Mouse (Mus musculus): ENCODE measurements around the gene Gsc2.
"Not testable (repeated sequence)": the region's sequence is repeated elsewhere in the genome, so short reads cannot be mapped to it uniquely, and the experiment has no call there.

Gsc2 gene

DNA sequence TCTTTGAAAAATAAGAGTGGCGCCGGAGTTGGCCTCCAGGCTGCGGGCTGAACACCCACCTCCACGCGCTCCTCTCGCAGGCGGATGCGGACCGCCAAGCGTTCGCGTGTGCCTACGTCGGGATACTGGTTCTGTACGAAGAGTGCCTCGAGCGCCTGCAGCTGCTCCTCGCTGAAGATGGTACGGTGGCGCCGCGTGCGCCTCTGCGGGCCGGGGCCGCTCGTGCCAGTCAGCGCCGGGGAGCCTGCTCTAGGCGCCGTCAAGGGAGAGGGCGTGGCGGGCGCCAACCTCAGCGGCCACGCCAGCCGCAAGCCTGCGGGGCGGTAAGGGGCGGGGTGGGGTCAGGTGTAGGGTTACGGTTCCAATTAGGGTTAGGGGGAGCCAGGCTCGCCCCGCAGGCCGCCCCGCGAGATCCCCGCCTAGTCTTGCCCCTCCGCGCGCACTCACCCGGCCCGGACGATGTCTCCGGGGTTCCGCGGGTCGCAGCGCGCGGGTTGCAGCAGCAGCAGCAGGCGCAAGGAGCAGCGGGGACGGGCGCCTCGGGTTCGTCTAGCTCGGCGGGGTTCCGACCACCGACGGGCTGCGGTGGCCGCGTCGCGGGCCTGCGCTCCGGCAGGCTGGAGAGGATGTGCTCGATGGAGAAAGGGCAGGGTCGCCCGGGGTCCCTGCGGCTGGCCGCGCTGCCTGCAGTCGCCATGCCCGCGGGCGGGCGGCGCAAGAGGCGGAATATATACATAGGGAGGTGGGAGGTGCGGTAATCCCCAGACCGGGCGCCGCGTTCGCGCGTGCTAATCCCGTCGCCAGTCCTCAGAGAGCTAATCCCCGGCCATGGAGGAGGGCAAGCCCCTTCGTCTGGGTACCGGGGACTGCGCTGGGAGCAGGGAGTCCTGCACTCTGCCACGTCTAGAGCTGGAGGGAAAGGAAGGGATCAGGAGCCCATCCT lies at the start of gene Gsc2:
Gene Gsc2 (minus strand): TSS at position 753 of the 943 bp plus-strand sequence.
- in situ Hi-C loops (cut with MseI, MboI): no loop called here

DNA sequence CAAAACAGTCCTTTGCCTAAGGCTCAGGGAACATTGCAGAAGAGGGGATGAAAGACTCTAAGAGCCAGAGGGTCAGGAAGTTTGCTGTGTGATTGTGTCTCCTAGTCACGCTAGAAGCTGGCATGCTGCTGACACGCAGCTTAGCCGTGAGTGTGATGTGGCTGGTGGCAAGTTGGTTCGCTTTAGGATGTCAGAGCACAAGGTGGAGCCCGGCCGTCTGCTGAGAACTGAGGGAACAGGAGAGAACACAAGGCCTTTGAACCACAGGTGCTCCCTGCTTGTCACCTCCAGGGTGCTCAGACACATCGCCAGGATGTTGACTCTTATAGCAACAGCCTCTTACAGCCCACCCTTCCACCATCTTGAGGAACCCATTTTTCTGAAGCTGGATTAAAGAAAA lies 47.2 kb upstream of the Gsc2 start:
- in situ Hi-C loops (cut with MseI, MboI): no loop called here

DNA sequence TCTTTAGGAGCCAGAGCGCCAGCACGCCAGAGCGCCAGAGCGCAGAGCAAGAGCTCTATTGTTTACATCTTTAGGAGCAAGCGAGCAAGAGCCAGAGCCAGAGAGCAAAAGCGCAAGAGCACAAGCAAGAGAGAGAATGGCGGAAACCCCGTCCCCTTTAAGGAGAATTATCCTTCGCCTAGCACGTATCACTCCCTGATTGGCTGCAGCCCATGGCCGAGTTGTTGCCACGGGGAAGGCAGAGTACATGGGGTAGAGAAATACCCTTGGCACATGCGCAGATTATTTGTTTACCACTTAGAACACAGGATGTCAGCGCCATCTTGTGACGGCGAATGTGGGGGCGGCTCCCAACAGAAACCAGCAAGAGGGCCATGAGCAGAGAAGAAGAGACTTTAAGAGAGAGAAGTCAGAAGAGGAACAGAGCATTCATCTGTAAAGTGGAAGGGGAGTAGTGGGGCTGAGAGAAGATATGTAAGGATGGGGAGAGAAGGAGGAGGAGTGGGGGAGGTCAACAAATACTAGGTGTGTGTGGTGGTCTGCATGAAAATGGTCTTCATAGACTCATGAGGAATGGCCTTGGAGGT lies 41.3 kb upstream of the Gsc2 start:
- in situ Hi-C loops (cut with MseI, MboI): not testable (repeated sequence)

DNA sequence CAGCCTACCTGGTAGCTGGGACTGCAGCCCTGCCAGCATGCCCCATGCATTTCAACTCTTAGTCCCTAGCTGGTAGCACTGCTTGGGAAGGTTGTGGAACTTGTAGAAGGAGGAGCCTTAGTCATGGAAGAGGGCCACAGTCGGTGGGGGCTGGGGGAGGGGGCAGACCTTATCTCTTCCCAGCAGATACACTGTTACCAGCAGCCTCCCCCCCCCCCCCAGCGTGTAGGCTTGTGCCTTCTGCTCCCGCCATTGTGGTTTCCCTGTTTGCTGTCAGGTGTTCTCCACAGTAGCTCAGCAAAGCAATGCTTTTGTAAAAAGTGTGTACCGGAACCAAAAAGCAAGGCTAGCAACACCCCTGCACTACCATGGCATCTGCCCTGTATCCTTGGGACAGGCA lies 36.8 kb upstream of the Gsc2 start:
- in situ Hi-C loops (cut with MseI, MboI): no loop called here

DNA sequence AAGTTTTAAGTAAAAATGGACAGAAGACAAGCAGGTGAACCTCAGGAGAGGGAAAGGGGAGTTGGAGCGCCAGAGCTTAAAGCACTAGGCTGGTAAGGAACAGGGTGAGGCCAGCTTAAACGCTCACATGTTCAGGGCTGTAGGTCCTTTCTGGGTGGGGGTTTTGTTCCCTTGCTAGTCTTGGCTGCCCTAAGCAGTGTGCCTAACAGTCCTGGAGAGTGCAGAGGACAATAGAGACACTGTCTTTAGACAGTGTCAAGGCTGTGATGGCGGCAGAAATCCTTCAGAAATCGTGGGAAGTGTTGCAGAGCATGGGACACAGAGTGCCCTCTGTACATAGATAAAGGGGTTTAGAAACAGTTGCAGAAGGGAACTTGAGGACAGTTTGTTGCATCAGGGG lies 35.2 kb upstream of the Gsc2 start:
- in situ Hi-C loops (cut with MseI, MboI): no loop called here

DNA sequence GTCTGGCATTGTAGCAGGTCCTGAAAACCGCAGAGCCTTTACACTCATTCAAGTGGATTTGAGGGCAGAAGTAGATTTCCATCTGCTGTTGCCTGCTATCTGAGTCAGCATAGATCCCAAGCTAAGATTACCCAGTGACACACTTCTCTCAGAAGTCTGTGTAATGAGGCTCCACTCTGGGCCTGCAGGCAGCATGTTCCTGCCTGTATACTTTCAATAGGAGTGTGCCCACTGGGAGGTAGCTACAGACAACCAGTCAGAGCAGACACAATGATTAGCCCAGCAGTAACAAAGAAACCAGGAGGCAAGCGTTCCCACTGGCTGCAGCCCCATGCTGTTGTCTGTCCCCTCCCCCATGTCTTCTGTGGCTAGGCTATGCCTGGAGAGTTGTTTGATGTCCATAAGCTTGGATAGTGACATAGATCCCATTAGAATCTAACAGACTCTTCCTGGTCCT lies 34.6 kb upstream of the Gsc2 start:
- in situ Hi-C loops (cut with MseI, MboI): no loop called here

DNA sequence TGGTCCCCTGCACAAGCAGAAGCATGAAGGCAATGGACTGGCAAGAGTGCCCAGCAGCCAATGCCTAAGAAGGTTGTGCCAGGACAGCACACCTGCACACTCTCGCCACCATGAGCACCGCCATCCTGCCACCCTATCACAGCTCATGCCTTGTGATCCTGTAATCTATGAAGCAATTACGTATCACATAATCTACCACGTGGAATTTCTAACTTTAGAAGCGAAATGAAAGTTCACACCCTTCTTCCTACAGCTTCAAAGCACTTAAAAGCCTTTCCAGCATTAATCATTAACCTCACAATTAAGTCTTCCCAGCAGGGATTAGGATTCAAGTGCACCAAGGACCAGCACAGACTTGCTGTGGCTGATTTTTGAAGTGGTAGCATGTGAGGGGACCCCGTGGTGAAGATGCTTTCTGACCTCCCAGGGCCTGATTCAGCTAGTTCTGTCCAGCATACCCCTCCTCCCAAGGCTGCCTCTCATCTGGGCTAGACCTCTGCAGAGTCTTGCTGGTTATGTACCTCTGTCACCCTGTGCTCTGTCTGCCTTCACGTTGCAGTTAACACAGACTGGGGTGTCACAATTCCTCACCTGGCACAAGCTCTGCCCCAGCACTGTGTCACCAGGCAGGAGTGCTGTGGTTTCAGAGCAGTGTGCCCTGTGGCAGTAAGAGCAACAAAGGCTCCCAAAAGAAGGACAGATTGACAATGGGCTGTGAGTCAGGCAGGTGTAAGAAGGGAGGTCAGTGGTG lies 30.4 kb upstream of the Gsc2 start:
- in situ Hi-C loops (cut with MseI, MboI): no loop called here

DNA sequence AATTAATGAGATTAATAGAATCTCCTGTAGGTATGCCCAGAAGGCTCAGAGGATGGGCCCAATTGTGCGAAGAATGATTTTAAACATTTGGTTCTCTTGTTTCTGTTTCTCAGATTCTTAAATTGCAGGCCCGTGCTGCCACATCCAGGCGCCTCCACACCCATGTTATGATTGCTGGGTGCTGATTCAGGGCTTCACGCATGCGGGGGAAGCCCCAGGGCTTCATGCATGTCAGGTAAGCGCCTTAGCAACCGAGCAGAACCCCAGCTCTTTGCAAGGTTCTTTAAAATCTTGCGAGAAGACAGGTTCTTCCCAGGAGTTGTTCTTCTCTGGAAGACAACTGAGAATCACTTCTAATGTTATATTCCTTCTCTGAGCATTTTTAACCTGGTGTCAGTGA lies 28.6 kb upstream of the Gsc2 start:
- in situ Hi-C loops (cut with MseI, MboI): no loop called here

DNA sequence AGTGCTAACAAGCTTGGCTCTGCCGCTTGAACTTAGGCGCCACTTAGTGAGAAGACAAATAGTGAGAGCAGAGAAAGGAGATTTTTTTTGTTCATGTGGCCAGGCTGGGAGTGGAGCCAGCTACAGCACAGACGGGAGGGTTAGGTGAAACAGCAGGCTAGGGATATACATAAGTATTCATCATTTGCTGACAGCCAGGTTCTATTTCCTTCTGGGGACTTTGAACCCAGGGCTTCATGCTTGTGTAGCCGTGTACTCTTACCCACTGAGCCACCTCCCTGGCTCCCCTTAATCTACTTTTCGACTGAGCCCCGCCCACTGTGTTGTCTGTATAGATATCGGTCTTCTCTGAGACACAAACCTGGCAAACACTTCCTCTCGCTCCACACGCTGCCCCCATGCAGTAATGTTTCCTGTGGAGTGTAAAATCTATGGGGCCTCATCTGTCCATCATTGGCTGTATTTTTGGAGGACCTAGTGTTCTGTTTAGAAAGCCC lies 24.4 kb upstream of the Gsc2 start:
- in situ Hi-C loops (cut with MseI, MboI): loop anchor here in 1 of 2 experiments (10.0 kb wide), 1 partner anchor 105 kb away; no protein-coding TSS in a partner anchor

DNA sequence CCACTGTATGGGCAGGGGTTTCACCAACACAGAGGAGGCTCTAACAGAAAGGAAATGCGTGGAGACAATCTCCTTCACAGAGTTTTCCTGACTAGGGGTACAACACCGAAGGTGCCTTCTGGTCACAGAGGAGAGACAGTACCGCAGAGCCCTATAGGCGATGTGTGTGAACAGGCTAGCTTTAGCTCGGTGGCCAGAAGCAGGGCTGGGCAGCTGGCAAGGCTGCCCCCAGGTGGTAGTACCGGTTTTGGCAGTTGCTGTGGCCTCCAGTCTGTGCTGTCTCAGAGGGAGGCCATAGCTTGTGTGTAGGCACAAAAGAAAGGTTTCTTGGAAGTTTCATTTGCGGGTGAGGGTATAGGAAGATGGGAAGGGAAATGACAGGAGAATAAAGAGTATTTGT lies 24.0 kb upstream of the Gsc2 start:
- in situ Hi-C loops (cut with MseI, MboI): loop anchor here in 1 of 2 experiments (10.0 kb wide), 1 partner anchor 106 kb away; no protein-coding TSS in a partner anchor

DNA sequence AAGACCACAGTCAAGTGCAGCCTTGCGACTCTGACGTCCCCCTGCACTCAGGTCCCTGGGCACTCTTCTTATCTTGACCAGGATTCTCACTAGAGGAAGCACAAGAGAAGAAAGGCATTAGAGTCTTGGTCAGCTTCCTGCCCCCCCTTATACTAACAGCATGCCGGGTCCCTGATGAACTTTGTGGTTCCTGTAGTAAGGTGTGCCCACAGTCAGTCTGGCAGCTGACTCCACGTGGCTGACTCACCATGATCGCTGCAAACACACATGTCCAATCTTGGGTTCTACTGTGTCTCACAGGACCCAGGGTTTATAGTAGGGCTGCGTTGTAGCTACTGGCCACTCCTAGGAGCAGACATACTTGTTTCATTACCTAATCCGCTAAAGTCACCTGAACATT lies 23.3 kb upstream of the Gsc2 start:
- in situ Hi-C loops (cut with MseI, MboI): loop anchor here in 1 of 2 experiments (10.0 kb wide), 1 partner anchor 107 kb away; no protein-coding TSS in a partner anchor

DNA sequence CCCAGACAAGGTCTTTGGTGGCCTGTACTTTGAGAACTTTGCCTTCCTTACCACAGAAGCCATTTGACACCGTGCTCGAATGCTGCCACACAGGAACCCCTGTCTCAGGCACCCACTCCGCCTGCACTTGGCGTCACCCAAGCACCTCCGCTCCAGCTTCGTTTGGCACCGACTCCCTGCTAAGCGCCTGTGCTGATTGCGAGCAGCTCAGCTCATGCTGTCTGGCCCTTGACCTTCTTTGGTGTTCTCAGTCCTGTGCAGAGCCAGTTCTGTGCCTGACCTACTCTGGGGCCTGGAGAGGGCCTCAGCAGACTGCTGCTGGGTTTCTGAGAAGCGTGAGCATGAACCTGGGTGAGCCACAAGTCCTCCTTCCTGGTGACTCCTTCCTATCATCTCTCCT lies 21.9 kb upstream of the Gsc2 start:
- in situ Hi-C loops (cut with MseI, MboI): loop anchor here in 1 of 2 experiments (10.0 kb wide), 1 partner anchor 108 kb away; no protein-coding TSS in a partner anchor

DNA sequence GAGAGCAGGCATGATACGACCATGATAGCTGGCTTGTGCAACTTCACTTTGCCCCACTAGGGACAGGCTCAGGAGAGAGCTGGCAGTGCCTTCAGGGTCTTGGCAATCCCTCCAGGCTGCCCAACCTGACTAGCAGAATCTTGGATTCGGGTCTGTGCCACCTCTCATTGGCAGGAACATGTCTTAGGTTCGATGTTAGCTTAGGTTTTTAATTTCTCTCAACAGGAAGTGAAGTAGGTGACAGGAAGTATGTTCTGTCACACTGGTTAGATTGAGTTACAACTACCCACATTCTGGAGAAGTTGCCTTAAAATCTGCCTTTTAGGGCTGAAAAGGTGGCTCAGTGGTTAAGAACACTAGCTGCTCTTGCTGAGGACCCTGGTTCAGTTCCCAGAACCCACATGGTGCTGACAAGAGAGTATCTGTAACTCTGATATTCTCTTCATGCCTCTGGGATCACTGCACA lies 19.6 kb upstream of the Gsc2 start:
- in situ Hi-C loops (cut with MseI, MboI): loop anchor here (5.0 to 10.0 kb wide), 2 partner anchors 108 to 110 kb away; no protein-coding TSS in a partner anchor

DNA sequence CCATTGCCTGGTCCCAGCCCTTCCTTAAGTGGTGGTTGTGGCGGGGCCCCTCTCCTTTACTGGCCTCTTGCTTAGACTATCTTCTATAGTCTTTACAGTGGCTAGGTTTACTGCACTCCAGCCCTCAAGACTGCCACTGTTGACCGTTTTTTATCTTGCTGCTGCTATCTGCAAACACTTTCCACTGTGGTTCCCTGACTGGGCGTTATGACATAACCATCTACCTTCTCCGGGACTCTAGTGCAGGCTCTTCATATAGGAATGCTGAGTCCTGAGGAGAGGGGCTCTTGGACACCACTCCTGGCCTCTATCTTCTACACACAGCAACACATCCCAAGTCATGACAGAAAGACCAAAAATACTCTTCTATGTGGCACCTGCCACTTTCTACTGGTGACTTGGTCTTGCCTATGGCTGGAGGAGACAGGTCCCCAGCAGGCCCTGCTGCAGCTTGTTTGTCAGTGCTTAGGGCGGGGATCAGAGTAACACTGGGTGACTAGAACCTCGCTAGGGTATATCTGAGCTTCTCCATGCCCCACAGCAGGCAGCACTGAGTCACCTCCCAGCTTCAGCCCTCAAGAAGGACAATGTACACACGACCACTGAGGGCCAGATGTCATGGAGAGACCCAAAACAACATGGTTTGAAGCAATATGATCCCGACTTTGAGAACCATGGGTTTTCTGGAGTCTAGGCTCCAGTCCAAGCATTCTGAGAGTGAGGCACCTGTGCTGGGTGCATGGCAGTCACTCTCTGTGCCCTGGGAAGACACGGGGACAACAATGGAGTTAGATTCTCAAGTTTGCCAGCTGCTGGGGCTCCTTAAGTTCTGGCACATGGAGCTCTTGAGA lies 19.0 kb upstream of the Gsc2 start:
- in situ Hi-C loops (cut with MseI, MboI): loop anchor here (5.0 to 10.0 kb wide), 2 partner anchors 108 to 111 kb away; no protein-coding TSS in a partner anchor

DNA sequence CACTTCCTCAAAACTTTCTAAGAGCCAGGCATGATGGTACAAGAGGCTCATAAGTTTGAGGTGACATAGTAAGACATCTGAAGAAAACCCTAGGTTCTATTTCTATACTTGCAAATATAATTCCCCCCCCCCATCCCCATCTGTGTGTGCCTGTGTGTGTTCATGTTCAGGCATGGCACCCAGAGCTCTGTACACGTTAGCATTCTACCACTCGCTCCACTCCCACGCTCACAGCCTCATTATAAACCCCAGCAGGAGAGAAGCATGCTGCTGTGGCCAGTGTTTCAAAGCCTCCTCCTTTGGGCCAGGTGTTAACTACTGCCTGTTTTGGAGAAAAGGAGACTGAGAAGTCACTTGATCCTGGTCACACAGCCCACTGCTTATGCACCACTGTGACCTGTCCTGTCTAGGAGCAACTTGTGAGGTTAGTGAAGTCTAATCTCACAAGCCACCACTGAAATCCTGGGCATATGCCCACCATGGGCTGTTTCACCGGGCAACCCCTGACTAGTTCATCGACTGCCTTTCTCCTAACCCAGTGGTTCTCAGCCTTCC lies 17.1 kb upstream of the Gsc2 start:
- in situ Hi-C loops (cut with MseI, MboI): loop anchor here (5.0 to 10.0 kb wide), 2 partner anchors 110 to 113 kb away; no protein-coding TSS in a partner anchor

DNA sequence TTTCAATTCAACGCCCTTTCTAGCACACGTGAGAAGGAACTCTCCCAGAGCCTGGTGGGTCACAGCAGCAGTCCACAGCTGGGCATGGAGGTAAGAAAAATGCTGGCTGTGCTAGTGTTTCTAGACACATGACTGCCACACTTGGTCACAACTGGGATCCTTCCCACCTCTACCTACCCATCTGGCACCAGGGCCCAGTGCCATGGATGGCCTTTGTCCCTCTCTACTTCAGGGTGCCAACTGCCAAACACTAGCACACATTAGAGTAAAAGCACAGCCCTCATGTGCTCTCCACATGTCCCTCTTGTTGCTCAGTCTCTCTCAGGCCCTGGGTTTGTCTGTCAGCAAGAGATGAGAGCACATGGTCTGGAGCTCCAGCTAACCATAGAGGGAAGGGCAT lies 14.8 kb upstream of the Gsc2 start:
- in situ Hi-C loops (cut with MseI, MboI): loop anchor here (5.0 to 10.0 kb wide), 2 partner anchors 113 to 115 kb away; no protein-coding TSS in a partner anchor

DNA sequence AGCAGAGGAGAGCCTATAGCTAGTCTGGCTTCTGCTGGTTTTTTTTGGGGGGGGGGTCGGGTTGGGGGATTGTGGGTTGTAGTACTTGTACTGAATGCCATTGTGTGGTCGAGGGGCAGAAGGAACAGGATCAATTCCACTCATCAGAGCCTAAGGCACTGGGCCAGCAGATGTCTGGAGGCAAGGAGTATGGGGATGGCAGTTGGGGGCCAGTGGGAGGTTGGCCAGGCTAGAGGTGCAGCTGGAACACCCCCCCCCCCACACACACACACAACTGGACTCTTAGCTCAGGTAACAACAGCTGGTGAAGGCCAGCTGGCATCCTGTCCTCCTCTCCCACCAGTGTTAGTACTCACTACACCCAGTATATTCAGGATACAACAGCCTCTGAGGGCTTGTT lies 14.4 kb upstream of the Gsc2 start:
- in situ Hi-C loops (cut with MseI, MboI): no loop called here

DNA sequence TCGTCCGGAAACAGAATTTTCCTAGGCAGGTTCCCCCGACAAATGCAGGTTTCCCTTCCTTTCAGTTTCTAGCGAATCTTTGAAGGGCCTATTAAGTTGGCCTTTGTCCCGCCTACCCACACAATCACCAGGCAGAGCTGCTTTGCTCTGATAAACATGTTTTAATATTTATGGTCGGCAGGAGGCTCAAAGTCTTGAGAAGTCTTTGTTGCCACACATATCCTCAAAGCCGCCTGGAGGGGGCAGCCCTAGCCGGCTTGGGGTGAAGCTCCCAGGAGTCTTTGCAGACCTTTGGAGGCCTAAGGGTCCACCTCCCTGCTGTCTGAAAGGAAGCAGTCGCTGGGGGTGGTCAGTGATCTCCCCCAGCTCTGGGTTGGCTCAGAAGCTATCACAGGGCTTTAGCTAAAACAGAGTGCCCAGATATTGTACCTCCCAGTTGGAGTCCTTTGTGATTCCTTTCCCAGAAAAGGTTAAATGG lies 13.8 kb upstream of the Gsc2 start:
- in situ Hi-C loops (cut with MseI, MboI): no loop called here

DNA sequence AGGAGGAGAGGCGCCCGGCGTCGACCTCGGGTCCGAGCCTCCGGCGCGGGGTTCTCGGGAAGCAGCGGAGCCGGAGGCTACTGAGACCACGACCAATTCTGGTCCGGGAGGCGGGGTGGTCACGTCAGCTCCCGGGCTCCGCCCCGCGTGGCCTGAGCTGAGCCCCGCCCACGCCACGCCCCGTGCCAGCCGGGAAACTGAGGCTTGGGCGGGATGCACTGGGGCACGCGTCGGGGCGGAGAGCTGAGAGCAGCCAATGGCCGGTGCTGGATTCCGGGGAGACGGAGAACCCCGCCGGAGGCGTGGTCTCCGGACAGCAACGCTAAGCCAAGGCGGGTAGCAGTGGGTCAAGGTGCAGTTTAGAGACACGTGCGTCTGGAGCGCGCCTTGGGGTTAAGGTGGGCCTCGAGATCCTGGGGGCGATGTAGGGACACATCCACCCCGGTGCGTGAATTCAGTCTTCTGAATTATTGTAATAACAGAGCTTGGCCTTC lies 13.3 kb upstream of the Gsc2 start, which contains the start of gene Slc25a1:
Gene Slc25a1 (minus strand): TSS at position 133 of the 494 bp plus-strand sequence.
- in situ Hi-C loops (cut with MseI, MboI): no loop called here
